Mouse (Mus musculus): Measurements from ENCODE around the gene Ccdc24. TPM values are rescaled to one million over a fixed set of nuclear protein-coding genes. Genes with fewer than 3 reads are reported as not detected.
A peak's percentile ranks its signal among the peaks of the same experiment; 100 is the strongest.

Gene Ccdc24
- total RNA-seq (2022): under 1 TPM in 2 of 4 experiments, not detected in 2; 0.24 to 0.56 TPM

DNA sequence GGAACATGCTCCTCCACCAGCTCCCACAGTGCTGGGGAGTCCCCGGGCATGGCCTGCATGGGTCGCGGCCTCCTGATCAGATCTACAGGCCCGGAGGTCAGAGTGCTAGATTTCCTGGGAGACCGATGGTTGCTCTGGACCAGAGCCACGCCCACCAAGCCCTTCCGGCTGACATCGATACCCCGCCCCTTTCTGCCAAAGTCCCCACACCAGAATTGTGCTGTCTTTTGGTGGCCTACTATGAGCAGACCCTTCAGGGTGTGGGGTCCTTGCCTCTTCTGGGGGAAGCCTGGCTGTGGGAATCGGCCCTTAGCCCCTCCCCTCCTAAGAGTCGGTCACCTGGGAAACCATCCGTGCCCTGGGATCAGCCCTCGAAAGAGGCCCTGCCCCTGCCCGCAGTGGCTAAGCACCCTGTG, at the start of gene Ccdc24:
Ccdc24 (minus strand) TSS at position 87 of the 416 bp plus-strand sequence.
- no peak for DNase-seq (ENCODE audit: low spot score in 2 of 2)

DNA sequence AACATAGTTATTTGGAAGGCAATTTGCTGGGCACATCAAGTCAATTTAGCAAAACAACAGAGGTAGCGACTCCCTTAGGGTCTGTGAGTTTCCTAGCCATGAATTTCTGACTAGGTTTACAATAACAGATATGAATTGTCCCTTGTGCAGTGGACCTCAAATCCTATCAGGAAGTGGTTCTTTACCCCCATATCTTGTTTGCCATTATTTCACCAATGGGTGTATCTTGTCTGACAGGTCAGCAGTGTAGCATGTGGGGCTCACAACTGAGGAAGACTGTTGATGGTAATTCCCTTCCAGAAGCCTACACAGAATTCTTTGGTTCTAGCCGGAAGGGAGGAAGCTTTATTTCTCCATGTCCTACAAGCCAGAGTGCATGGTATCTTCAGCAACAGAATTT, 49.0 kb upstream of the Ccdc24 start:
- no peak for DNase-seq (ENCODE audit: low spot score in 2 of 2)

DNA sequence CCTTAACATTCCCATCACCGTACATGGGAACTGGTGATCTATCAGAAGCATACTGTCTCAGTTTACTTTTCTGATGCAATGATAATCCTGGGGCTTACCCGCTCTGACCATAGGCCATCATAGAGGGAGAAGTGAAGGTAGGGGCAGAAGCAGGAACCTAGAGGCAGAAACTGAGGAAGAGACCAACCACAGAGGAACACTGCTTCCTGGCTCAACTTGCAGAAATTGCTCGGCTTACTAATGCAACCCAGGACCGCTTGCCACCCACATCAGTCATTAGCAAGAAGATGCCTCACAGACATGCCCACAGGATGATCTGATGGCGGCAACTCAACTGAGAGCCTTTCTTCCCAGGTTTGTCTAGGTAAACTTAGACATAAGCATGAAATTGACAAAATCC, 46.4 kb upstream of the Ccdc24 start:
- no peak for DNase-seq (ENCODE audit: low spot score in 2 of 2)

DNA sequence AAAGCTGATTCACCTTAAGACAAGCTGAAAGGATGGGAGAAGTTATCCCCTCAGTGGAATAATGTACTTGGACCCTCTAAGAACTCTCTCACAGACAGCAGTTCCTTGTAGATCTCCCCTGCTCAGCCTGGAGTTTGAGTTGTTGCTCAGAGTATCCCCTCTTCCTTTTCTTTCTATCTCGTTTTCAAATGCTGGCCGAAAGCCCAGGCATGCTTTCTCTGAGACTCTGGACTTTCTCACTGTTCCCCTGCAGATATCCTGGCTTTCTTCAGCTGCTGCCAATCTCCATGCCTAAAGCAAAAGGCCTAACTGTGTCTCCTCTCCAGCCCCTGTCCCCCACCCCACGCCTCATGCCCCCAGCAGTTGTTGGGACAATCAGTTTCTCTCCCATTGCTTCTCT, 45.9 kb upstream of the Ccdc24 start:
- DNase-seq (ENCODE audit: low spot score in 2 of 2): no peak

DNA sequence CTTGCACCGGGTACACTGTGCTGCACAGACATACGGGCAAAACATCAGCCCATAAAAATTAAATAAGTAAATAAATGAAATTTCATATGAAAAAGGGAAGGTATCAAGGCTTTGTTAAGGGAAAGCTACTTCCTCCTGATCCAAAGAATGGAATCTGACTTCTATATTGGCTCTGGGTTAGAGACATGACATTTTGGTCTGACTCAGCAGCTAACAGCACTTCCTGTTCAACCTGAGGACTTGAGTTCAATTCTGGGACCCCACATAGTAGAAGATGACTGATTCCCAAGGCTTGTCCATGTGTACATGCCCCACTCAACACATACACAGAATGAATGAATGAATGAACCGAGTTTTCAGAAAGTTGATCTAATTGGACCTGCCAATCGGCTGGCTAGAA, 45.5 kb upstream of the Ccdc24 start:
- DNase-seq (ENCODE audit: low spot score in 2 of 2): no peak

- no peak for DNase-seq (ENCODE audit: low spot score in 2 of 2)
Observed at GRCm38 (mm10) chr4:117917402-117917801, 45.0 kb upstream of the Ccdc24 start.

DNA sequence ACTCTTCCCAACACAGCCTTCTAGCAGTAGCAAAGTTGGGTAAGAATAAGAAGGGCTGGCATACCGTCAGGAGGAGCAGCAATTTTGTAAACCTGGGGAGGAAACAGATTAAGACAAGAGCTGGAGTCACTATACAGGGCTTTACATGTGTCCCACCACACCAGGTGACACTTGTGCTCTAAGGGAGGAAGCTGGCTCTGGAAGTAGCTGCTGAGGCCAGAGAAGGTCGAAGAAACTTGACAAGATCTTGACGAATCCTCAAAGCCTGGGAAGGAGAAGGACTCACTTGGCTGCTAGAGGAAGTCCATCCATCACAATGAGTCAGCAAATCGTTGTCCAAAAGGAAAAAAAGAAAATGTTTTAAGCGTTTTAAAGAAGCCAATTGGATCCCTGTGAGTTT, 44.0 kb upstream of the Ccdc24 start:
- DNase-seq (ENCODE audit: low spot score in 2 of 2): no peak

DNA sequence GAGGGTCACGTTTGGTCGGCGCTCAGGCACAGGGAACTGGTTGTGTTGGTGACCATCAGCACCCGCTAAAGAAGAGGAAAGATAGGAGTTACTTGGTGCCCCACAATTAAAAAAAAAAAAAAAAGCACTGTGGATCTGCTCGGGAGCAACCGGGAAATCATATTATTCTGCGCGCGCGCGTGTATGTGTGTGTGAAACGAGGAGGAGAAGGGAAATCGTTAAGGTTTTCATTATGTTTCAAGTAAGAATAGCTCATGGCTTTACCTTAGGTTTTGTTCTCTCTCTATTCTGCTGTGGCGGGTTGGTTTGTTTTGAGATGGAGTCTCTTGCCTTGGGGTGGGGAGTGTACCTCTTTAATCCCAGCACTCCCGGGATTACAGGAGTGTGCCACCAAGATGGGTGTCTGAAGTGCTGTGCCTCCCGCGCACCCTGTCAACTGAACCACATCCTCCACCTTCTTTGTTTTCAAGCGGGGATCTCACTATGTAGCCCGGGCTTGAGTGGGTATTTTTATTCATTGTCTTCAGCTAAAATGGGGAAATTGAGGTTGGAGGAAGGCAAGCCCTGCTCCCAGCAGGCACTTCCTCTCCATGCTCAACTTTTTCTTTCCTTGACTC, 43.2 kb upstream of the Ccdc24 start:
- DNase-seq (ENCODE audit: low spot score in 2 of 2): no peak

DNA sequence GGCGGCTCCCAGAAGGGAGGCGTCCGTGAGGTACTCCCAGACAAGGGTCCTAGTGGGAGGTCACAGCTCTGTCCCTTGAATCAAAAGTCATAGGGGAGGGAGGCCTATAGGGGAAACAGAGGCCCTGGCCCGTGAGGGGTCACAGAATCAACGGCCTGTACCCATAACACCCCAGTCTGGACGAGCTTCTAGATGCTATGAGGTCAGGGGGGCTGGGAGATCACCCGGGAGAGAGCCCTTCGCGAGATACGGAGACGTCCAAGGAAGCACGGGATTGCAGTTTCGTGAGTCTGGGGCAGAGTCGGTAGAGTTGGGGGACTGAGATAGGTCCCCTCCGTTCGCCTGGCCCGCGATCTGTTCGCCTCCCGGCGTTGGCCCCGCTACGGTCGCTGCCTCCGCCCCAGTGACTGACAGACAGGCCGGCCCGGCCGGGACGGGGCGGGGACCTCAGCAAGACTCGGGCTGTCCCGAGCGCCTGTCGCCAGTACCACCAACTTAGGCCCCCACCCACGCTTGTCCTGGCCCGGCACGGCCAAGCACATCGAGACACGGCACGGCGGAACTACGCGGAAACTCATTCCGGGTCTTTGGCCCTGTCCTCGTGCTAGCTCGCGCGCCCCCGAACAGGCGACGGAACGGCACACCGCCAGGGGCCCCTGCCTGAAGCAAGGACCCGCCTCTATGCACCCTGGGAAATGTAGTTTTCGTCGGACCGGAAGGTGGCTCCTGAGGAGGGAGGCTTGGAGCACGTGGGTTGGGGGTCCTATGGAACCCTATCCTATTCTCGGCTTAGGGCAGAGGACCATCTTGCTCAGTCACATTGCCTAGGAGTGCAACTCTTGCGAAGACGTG, 42.5 kb upstream of the Ccdc24 start, which contains the start of gene Ipo13:
Ipo13 (minus strand) TSS at position 409 of the 852 bp plus-strand sequence.
- DNase-seq (ENCODE audit: low spot score in 2 of 2): peak; percentile 90 to 91

DNA sequence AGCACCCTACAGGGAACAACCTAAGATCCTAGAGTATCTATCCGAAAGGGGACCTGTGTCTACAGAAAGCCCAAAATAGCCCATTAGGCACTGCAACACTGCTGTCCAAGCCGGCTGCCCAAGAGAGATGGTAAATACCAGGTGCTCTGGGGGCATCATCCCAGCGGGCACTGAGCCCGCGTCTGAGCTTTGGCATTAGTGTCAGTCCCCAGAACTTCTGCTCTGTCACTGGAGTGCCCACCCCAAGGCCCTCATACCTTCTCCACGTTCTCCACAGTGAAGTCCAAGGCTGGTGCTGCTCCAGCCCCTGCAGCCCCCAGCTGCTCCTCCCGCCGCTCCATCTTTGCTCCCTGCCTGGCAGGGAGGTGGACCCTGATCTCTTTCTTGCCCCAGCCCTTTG, 41.7 kb upstream of the Ccdc24 start:
- DNase-seq (ENCODE audit: low spot score in 2 of 2): peak; percentile 74 to 86

- peak in 1 of 2 experiments; percentile 43 for DNase-seq (ENCODE audit: low spot score in 2 of 2)
Observed at GRCm38 (mm10) chr4:117913421-117913820, 41.1 kb upstream of the Ccdc24 start.

DNA sequence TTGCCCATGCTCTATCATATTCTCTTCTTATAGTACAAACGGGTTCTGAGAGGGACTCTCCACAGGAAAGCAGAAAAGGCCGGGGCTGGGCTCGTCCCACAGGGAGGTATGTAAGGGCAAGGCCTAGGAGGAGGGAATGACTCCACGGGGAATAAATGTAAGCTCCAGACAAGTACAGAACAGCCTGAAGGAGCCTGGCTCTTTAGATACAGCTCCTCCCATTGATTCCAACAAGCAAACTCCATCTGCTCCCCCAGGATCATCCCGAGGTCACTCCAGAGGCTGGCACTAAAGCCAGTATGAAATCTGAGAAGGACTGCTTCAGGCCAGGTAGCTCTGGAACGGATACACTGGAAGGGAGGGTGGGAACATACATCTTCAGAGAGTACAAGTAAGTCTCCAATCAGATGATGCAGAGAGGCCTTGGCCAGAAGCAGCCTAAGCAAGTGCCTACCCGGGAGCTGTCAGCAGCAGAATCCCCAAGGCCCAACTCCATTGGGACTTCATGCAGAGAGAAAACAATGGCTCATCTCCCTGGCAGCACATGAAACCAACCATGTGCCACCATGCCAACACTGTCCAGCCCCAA, 40.4 kb upstream of the Ccdc24 start:
- no peak for DNase-seq (ENCODE audit: low spot score in 2 of 2)

DNA sequence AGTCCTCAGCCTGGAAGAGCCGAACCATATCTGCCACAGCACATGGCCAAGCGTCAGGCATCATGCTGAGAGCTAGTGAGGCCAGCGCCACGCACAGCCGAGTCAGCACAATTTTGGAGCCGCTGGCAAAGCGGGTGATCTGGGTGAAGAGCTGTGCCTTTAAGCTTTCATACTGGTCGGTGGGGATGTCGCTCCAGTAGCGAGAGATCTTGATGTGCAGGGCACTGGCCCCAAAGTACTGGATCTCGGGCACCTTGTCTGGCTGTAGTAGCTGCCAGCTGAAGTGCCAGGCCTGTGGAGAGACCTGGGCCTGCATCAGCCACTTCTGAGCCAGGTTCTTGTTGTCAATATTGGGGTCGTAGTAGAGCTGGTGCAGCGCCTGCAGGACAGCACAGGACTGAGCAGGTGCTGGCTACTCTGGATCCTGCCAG, 39.8 kb upstream of the Ccdc24 start:
- DNase-seq (ENCODE audit: low spot score in 2 of 2): peak in 1 of 2 experiments; percentile 22

- DNase-seq (ENCODE audit: low spot score in 2 of 2): no peak
Observed at GRCm38 (mm10) chr4:117908834-117909453, 36.6 kb upstream of the Ccdc24 start.

DNA sequence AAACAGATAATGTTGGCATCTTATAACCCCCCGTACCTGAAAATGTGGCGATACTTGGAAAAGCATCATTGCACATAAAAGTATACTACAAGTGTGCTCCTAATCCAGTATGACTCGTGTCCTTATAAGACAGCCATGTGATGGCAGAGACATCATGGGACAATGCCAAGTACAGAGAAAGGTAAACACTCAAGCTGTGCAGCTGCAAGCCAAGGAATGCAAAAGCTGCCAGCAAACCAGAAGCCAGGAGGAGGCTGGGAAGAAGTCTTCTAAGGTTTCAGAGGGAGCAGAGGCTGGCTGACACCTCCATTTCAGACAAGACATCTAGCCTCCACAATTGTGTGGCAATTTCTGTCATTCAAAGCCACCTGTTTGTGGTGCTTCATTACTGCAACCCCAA, 33.8 kb upstream of the Ccdc24 start:
- DNase-seq (ENCODE audit: low spot score in 2 of 2): peak; percentile 49 to 69

DNA sequence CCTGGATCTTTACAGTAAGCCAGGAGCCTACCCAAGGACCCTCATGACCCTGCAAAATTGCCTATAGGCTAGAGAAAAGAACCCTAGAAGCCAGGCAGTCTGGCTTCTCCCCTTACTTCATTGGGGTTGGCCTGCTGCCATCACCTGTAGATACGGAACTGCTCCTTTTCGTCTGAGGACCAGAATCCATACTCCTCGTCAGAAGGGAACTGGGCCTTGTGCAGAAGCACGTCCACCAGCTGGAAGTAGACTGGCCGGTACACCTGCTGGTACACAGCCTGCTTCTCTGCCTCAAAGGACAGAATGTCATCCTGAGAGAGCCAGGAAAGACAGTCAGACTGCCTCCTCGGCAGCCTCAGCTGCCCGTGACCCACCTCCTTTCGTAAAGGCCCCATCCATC, 32.4 kb upstream of the Ccdc24 start:
- no peak for DNase-seq (ENCODE audit: low spot score in 2 of 2)

DNA sequence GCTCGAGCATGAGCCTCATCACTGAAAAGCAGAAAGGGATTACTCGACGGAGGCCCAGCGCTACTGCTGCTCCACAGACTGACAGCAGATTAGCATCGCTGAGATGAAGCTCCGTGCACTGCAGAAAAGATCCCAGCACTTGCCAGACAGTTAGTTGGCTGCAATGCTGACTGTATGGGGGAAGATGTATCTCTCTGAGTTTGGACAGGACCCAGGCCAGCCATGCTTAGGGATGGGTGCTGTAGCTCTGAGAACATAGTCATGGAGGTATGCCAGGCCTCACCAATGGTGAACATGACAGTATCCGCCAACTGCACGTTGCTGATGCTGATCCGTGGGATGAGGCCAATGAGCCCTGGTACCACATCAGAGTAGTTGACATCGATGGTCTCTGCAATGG, 31.7 kb upstream of the Ccdc24 start:
- no peak for DNase-seq (ENCODE audit: low spot score in 2 of 2)

- DNase-seq (ENCODE audit: low spot score in 2 of 2): no peak
Observed at GRCm38 (mm10) chr4:117898111-117898510, 25.8 kb upstream of the Ccdc24 start.

GRCm38 (mm10) chr4:117896031-117896430, 23.7 kb upstream of the Ccdc24 start:
- no peak for DNase-seq (ENCODE audit: low spot score in 2 of 2)

DNA sequence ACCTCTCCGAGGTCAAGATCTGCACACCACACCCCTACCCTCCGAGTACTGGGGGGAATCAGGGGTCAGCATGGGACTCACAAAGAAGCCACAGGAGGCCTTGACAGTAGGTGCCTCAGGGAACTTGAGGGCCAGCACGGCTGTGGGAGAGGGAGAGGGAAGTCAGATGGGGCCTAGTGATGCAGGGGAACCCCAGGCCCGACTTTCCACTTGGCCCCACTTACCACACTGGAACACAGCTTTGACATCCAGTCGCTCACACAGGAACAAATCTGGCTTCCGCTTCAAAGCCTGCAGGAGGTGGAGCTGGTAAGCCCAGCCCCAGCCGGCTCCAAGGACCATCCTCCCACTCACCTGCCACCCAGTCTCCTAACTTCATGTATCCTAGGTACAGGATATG, 23.0 kb upstream of the Ccdc24 start:
- DNase-seq (ENCODE audit: low spot score in 2 of 2): no peak

- no peak for DNase-seq (ENCODE audit: low spot score in 2 of 2)
Observed at GRCm38 (mm10) chr4:117894601-117895000, 22.2 kb upstream of the Ccdc24 start.

DNA sequence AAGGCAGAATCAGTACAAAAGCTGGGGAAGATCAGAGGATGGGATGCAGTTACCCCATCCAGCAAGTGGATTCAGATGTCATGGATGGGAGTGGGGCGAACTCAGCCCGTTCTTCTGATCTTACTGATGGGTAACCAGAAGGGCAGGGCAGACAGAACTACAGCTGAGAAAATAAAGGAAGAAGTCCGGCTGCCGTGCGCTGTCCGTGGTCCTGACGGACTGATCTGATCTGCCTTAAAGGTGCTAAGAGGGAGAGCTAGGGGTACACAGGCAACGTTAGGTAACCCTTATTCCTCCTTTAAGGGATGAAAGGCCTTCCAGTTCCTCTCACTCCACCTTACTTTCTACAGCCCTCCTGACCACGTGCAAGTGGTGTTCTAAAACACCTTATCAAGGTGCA, 21.0 kb upstream of the Ccdc24 start:
- DNase-seq (ENCODE audit: low spot score in 2 of 2): no peak
